Mouse (Mus musculus) midbrain, embryonic 16.5 days (tissue): Measurements from ENCODE around the gene Pfdn5. TPM values are rescaled to one million over a fixed set of nuclear protein-coding genes. Genes with fewer than 3 reads are reported as not detected.

Source experiments
- ATAC-seq: fragments of 200-750 bp; cut with Nextera tagmentation; 2 replicates; pipeline ENCODE4 v1.8.0; 2017; ENCODE audit warnings: moderate TSS enrichment
- H3K27ac ChIP-seq: fragments of 300-500 bp; sonication (generic); 2 replicates; pipeline ENCODE4 v1.5.1; 2014; ENCODE audit warnings: mild to moderate bottlenecking, low read length, mixed read lengths
- H3K27me3 ChIP-seq: fragments of 300-500 bp; sonication (generic); 2 replicates; pipeline ENCODE4 v1.6.1; 2014; ENCODE audit warnings: low read depth, low read length, mixed read lengths; ENCODE audit not compliant: control insufficient read depth, insufficient read depth
- H3K36me3 ChIP-seq: fragments of 300-500 bp; sonication (generic); 2 replicates; pipeline ENCODE4 v1.6.1; 2014; ENCODE audit warnings: mild to moderate bottlenecking, low read length, moderate library complexity, mixed read lengths; ENCODE audit not compliant: control insufficient read depth, insufficient read depth
- H3K4me1 ChIP-seq: fragments of 300-500 bp; sonication (generic); 2 replicates; pipeline ENCODE4 v1.6.1; 2014; ENCODE audit warnings: mild to moderate bottlenecking, low read length, mixed read lengths; ENCODE audit not compliant: control insufficient read depth, insufficient read depth
- H3K4me2 ChIP-seq: fragments of 300-500 bp; sonication (generic); 2 replicates; pipeline ENCODE4 v1.6.1; 2014; ENCODE audit warnings: mild to moderate bottlenecking, low read length, mixed read lengths
- H3K4me3 ChIP-seq: fragments of 300-500 bp; sonication (generic); 2 replicates; pipeline ENCODE4 v1.5.1; 2014; ENCODE audit warnings: low read depth, mild to moderate bottlenecking, low read length, moderate library complexity, mixed read lengths
- H3K9ac ChIP-seq: fragments of 300-500 bp; sonication (generic); 2 replicates; pipeline ENCODE4 v1.6.1; 2014; ENCODE audit warnings: low read depth, low read length, mixed read lengths
- H3K9me3 ChIP-seq: fragments of 300-500 bp; sonication (generic); replicated peaks from 2 replicates; pipeline ENCODE4 v1.6.1; 2014; ENCODE audit warnings: mild to moderate bottlenecking, low read length, mixed read lengths; ENCODE audit not compliant: control insufficient read depth, poor library complexity, severe bottlenecking
- WGBS: fragments of 180-500 bp; shearing (Covaris S2); extraction: QIAGEN DNeasy Blood & Tissue Kit; methylation state at CpG from one replicate; pipeline ENCODE4 v1.1.7; 2014; 5-methylcytosine and 5-hydroxymethylcytosine counted together
- polyA plus RNA-seq: library from polyadenylated mRNA; unstranded; fragments of >200 nt; fragmentation: Nextera tagmentation; extraction: Ambion mirVana; gene quantifications from 2 replicates; pipeline ENCODE4 v1.2.1, GENCODE M21; 2015

Pfdn5 gene
- polyA plus RNA-seq, 1 experiment from 2014 or later = 479 TPM

- no peaks in the 10 kb centered on the region for H3K9me3 ChIP-seq
- H3K4me2 ChIP-seq = peak within 1 kb of the TSS; percentile 77
- H3K9ac ChIP-seq = 0 out of 2 replicates have a peak within 1 kb of the TSS, but pooled peaks have one; percentile 15
- ATAC-seq = peak; percentile 98
- 0 out of 2 replicates have a peak within 1 kb of the TSS, but pooled peaks have one; percentile 12 for H3K27ac ChIP-seq
- WGBS = 7% methylated on average over 25 of the region's 25 CpGs
- no peaks in the 10 kb centered on the region for H3K36me3 ChIP-seq
- H3K27me3 ChIP-seq = no peaks in the 10 kb centered on the region
- peaks cover 7% of the 10 kb centered on the region for H3K4me1 ChIP-seq
- H3K4me3 ChIP-seq = peak within 1 kb of the TSS; percentile 42
These were observed 30.1 kb upstream of the Pfdn5 start, which contains the start of gene Espl1 for GRCm38 (mm10) chr15:102295633-102296367. Gene Espl1, plus strand, starts transcription at chr15:102296266.

- WGBS = 5% methylated on average over 24 of the region's 24 CpGs
- peak; percentile 53 for ATAC-seq
- Histone ChIP-seq H3K4me1 (peaks cover 7% of the 10 kb centered on the region), H3K9me3 (no peaks in the 10 kb centered on the region), H3K27ac (no peak overlapping the region), H3K4me2 (peak overlapping the region; percentile 77), H3K36me3 (no peaks in the 10 kb centered on the region), H3K9ac (0 out of 2 replicates have a peak overlapping the region, but pooled peaks have one; percentile 1), H3K4me3 (peak overlapping the region; percentile 42), H3K27me3 (no peaks in the 10 kb centered on the region)
These were observed 29.4 kb upstream of the Pfdn5 start for GRCm38 (mm10) chr15:102296368-102297006.

GRCm38 (mm10) chr15:102302542-102302941, 23.4 kb upstream of the Pfdn5 start:
- no peak overlapping the region for H3K4me2 ChIP-seq
- ATAC-seq = no peak
- 94% methylated on average over 6 of the region's 6 CpGs for WGBS
- H3K4me1 ChIP-seq = no peaks in the 10 kb centered on the region
- H3K9me3 ChIP-seq = no peaks in the 10 kb centered on the region
- H3K27me3 ChIP-seq = no peaks in the 10 kb centered on the region
- peaks cover 3% of the 10 kb centered on the region; the same call in 1 of the 2 replicates for H3K36me3 ChIP-seq
- no peak overlapping the region for H3K9ac ChIP-seq
- H3K27ac ChIP-seq = no peak overlapping the region
- no peak overlapping the region for H3K4me3 ChIP-seq

- Histone ChIP-seq H3K4me2 (no peak overlapping the region), H3K4me1 (no peaks in the 10 kb centered on the region), H3K9me3 (no peaks in the 10 kb centered on the region), H3K36me3 (peaks cover 3% of the 10 kb centered on the region; the same call in 1 of the 2 replicates), H3K27ac (no peak overlapping the region), H3K27me3 (no peaks in the 10 kb centered on the region), H3K4me3 (no peak overlapping the region), H3K9ac (no peak overlapping the region)
- 88% methylated on average over 9 of the region's 9 CpGs for WGBS
- no peak for ATAC-seq
These were observed 17.2 kb upstream of the Pfdn5 start for GRCm38 (mm10) chr15:102308717-102309116.

GRCm38 (mm10) chr15:102310074-102310845, 15.7 kb upstream of the Pfdn5 start:
- no peak overlapping the region for H3K27ac ChIP-seq
- H3K27me3 ChIP-seq = no peaks in the 10 kb centered on the region
- no peak overlapping the region for H3K4me3 ChIP-seq
- H3K4me1 ChIP-seq = no peaks in the 10 kb centered on the region
- no peak overlapping the region for H3K9ac ChIP-seq
- no peak overlapping the region for H3K4me2 ChIP-seq
- no peak for ATAC-seq
- H3K36me3 ChIP-seq = peaks cover 3% of the 10 kb centered on the region; the same call in 1 of the 2 replicates
- H3K9me3 ChIP-seq = no peaks in the 10 kb centered on the region
- 90% methylated on average over 10 of the region's 10 CpGs for WGBS

GRCm38 (mm10) chr15:102311489-102311888, 14.4 kb upstream of the Pfdn5 start:
- Histone ChIP-seq H3K4me1 (no peaks in the 10 kb centered on the region), H3K27ac (no peak overlapping the region), H3K4me3 (no peak overlapping the region), H3K9ac (no peak overlapping the region), H3K9me3 (no peaks in the 10 kb centered on the region), H3K36me3 (no peaks in the 10 kb centered on the region), H3K27me3 (no peaks in the 10 kb centered on the region), H3K4me2 (no peak overlapping the region)
- ATAC-seq = no peak

GRCm38 (mm10) chr15:102315292-102315691, 10.6 kb upstream of the Pfdn5 start:
- ATAC-seq = no peak
- 88% methylated on average over 8 of the region's 8 CpGs for WGBS

GRCm38 (mm10) chr15:102316263-102316662, 9.7 kb upstream of the Pfdn5 start:
- ATAC-seq = no peak; the same call in 1 of the 2 replicates
- no peak overlapping the region for H3K9ac ChIP-seq
- 85% methylated on average over 6 of the region's 6 CpGs for WGBS
- H3K4me1 ChIP-seq = no peaks in the 10 kb centered on the region
- no peaks in the 10 kb centered on the region for H3K9me3 ChIP-seq
- no peaks in the 10 kb centered on the region for H3K27me3 ChIP-seq
- H3K36me3 ChIP-seq = no peaks in the 10 kb centered on the region
- H3K4me2 ChIP-seq = no peak overlapping the region
- H3K27ac ChIP-seq = no peak overlapping the region
- H3K4me3 ChIP-seq = no peak overlapping the region

More at GRCm38 (mm10) chr15:102315292-102315691, 10.6 kb upstream of the Pfdn5 start:
- no peaks in the 10 kb centered on the region for H3K9me3 ChIP-seq
- H3K36me3 ChIP-seq = no peaks in the 10 kb centered on the region
- H3K4me1 ChIP-seq = no peaks in the 10 kb centered on the region
- no peak overlapping the region for H3K4me2 ChIP-seq
- H3K9ac ChIP-seq = no peak overlapping the region
- no peak overlapping the region for H3K27ac ChIP-seq
- H3K27me3 ChIP-seq = no peaks in the 10 kb centered on the region
- no peak overlapping the region for H3K4me3 ChIP-seq
